Mouse (Mus musculus): ENCODE measurements around the gene Olfr195.
"Not testable (repeated sequence)": the region's sequence is repeated elsewhere in the genome, so short reads cannot be mapped to it uniquely, and the experiment has no call there.

Olfr195 gene

DNA sequence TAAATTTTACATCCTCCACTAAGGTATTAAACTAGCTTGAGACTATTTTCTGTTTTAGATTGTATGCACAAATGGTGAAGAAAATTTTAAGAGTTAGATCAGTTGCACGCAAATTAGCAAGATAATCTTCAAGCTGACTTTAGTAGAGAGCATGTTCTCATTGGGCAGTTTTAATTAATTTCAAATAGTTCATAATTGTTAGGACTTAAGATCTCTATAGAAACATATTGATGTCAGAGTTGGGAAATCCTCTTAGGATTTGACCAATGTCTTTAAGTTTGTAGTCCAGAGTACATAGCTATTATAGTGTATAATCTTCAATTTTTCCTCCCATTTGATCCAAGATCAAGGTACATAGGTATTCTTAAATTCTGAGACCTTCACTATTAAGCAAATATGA, at the start of gene Olfr195:
Olfr195 (plus strand) TSS at position 301 of the 400 bp plus-strand sequence.
- in situ Hi-C loops (cut with MboI, MseI): no loop called here

DNA sequence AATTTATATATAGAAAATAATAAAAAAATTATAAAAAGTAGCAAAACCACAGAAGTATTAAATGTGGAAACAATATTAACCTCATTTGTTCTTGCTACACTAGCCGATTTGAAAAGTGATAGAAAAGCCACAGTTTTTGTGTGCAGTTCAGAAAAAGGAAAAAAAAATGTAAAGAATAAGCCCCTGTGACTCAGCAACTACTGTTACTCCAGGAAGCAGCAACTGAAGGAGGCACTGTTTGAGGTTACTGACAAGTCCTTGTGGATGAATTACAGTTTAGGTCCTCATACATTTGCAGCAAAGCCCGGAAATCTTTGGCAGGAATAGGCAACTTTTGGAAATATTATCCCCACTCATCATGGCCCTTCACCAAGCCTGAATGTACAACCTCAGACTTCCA, 41.5 kb upstream of the Olfr195 start:
- in situ Hi-C loops (cut with MboI, MseI): no loop called here

DNA sequence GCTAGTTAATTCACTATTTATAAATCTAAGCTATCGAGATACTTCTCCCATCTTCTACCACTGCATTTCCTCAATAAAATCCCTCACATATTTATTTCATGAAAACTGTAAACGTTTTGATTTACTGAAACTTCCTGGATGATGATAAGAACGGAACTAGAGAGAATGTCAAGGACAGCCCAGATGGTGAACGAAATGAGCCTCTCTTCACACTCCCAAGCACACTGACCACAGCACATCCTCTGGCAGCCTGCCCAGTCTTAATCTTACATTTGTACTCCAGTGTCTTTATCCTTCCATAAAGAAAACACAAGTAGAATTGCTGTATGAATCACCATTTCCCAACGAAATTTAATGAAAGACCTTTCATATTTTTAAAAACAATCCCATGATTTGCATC, 38.3 kb upstream of the Olfr195 start:
- in situ Hi-C loops (cut with MboI, MseI): not testable (repeated sequence)

DNA sequence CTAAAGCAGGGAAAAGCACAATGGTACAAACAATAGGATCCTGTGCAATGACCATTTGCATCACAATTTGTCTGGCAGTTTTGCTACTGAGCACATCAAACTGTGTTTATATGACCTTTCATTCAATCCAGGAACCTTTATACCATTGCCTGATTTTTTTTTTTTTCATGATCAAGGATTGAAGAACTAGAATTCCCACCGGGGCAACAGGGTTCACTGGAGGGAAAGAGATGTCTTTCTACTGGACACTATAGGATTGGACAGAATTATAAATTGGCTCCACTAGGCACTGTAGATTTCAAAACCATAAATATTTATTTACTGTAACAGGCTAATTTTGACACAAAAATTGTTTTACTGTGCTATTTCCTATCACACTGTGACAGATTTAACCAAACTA, 35.1 kb upstream of the Olfr195 start, which contains the start of gene Olfr193:
Olfr193 (minus strand) TSS at position 101 of the 400 bp plus-strand sequence.
- in situ Hi-C loops (cut with MboI, MseI): no loop called here

- in situ Hi-C loops (cut with MboI, MseI): no loop called here
Measured at GRCm38 (mm10) chr16:59120969-59121368, 25.9 kb upstream of the Olfr195 start, which contains the start of gene Olfr194. Olfr194 (minus strand) TSS chr16:59121069.

- in situ Hi-C loops (cut with MboI, MseI): no loop called here
Measured at GRCm38 (mm10) chr16:59130740-59131139, 16.1 kb upstream of the Olfr195 start.

DNA sequence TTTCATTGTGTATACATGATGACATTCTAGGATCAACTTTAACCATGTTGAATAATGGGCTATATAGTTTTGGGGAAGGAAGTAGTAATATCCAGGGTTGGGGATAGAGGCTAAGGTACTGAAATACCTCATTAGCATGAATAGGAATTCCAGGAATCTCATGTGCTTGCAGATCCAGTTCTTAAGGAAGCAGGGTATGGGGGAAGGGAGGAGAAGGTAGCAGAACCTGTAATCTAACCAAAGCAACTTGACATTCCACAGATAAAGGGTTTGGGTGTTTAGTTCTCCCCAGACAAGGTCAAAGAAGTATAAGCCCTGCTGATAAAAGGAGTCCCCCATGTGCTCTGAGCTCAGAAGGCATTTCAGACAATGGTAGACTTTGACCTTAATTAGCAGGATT, 5.7 kb upstream of the Olfr195 start:
- in situ Hi-C loops (cut with MboI, MseI): no loop called here

DNA sequence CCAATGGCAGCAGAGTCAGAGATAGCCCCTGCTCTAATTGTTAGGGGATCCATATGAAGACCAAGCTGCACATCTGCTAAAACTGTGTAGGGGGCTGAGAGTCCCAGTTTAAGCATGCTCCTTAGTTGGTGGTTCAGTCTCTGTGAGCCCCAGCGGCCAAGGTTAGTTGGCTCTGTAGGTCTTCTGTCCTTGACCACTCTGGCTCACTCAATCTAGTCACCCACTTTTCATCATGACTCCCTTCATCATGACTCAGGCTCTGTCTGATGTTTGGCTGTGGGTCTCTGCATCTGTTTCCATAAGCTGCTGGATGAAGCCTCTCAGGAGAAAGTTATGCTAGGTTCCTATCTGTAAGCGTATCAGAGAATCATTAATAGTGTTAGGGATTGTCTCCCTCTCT, 5.2 kb downstream of the Olfr195 start:
- in situ Hi-C loops (cut with MboI, MseI): no loop called here

- in situ Hi-C loops (cut with MboI, MseI): no loop called here
Measured at GRCm38 (mm10) chr16:59170354-59170753, 23.5 kb downstream of the Olfr195 start, which contains the start of gene Olfr196. Olfr196 (minus strand) TSS chr16:59170454.

All from T-helper 1 cell (primary cell).